Mouse (Mus musculus) heart, postnatal 0 days (tissue): ENCODE data around the gene Npc1l1.

Experiments used
- CTCF ChIP-seq: IDR thresholded peaks from 2 replicates; pipeline ENCODE4 v1.5.1; 2016; ENCODE audit warnings: antibody characterized with exemption, control low read depth, low read depth
- EP300 ChIP-seq: IDR thresholded peaks from 2 replicates; pipeline ENCODE4 v1.6.1; 2016; ENCODE audit warnings: antibody characterized with exemption, low read depth

GRCm38 (mm10) chr11:6230012-6230411 lies at the start of gene Npc1l1:
- no peak for TF ChIP-seq CTCF
- no peak for TF ChIP-seq EP300
